Mouse (Mus musculus): ENCODE measurements around the gene Lmna. TPM values are rescaled to one million over a fixed set of nuclear protein-coding genes. Genes with fewer than 3 reads are reported as not detected.

Gene Lmna
- 10 to 100 TPM; 50.0 to 54.2 TPM for total RNA-seq (2021)
- long read RNA-seq, experiment 1, transcript Lmna-203 (10 exons, 2,021 nt), result major isoform, 63 of 129 reads
- long read RNA-seq, experiment 1, transcript Lmna-201 (12 exons, 3,156 nt), result minor isoform, 19 of 129 reads
- long read RNA-seq, experiment 1, partial matches to known transcripts, result 43 of 129 reads
- long read RNA-seq, experiment 1, other reads (novel, unspliced or antisense), result 2 of 129 reads
- long read RNA-seq, experiment 2, transcript Lmna-203 (10 exons, 2,021 nt), result major isoform, 48 of 105 reads
- long read RNA-seq, experiment 2, transcript Lmna-201 (12 exons, 3,156 nt), result minor isoform, 18 of 105 reads
- long read RNA-seq, experiment 2, partial matches to known transcripts, result 32 of 105 reads
- long read RNA-seq, experiment 2, other reads (novel, unspliced or antisense), result 5 of 105 reads

DNA sequence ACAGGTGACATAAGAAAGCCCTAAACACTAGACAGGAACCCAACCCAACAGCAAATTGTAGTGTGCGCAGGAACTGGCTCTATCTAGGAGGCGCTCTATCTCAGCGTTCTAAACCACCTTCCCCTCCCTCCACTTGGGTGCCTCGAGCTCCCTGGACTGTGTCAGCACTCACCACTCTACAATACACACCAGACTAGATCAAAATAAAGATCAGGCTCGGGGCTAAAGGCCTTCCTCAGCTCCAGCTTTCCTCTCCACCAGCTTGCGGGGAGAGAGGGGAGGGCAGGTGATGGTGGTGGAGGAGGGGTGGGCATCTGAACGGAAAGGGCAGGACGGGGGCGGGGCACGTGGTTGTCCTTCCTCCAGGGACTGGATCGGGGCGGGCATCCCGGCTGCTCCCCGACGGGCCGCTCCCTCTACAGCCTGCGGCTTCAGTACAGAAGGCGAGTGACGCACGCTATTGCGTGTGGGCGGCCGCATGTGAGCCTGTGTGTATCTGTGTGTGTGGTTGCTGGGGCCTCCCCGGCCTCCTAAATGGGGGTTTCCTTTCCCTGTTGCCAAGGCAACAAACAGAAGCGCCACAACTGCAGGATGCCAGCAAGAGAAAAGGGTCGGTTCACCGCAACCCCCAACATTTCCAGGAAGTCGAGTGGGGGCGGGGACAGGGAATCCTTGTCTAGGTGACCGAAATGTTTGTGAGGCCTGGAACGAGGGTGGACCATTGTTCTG is at the start of gene Lmna:
TSS of gene Lmna (minus strand) at position 265 of the 729 bp plus-strand sequence.
- intact Hi-C loops (cut with DNase I), result no loop called here
- DNase-seq (ENCODE audit: low spot score in 2 of 2), result peak; percentile 90 to 97

DNA sequence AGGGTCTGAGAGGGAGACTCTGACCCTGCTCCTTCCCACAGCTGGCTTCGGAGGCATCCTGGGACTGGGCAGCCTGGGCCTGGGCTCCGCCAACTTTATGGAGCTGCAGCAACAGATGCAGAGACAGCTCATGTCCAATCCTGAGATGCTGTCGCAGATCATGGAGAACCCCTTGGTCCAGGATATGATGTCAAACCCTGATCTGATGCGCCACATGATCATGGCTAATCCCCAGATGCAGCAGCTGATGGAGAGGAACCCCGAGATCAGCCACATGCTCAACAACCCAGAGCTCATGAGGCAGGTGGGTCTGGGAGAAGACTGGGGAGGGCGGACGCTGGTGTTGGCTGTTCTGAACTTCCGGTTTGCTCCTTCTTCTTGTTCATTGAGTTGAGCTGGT is 46.9 kb upstream of the Lmna start:
- intact Hi-C loops (cut with DNase I), result no loop called here
- no peak for DNase-seq (ENCODE audit: low spot score in 2 of 2)

DNA sequence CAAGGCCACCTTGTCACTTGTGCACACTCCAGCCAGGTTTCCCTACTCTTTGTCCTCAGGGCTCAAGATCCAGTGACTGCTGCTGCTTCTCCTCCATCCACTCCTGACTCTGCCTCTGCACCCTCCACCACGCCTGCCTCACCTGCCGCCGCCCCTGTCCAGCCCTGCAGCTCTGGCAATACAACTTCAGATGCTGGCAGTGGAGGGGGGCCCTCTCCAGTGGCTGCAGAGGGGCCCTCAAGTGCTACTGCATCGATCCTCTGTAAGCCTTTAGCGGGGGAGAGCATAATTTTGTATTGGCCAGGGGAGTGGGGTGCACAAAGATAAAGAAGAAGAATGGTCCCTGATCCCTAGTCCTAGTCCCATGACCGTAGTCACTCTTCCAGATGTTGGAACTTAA is 46.0 kb upstream of the Lmna start:
- DNase-seq (ENCODE audit: low spot score in 2 of 2), result no peak
- intact Hi-C loops (cut with DNase I), result no loop called here

DNA sequence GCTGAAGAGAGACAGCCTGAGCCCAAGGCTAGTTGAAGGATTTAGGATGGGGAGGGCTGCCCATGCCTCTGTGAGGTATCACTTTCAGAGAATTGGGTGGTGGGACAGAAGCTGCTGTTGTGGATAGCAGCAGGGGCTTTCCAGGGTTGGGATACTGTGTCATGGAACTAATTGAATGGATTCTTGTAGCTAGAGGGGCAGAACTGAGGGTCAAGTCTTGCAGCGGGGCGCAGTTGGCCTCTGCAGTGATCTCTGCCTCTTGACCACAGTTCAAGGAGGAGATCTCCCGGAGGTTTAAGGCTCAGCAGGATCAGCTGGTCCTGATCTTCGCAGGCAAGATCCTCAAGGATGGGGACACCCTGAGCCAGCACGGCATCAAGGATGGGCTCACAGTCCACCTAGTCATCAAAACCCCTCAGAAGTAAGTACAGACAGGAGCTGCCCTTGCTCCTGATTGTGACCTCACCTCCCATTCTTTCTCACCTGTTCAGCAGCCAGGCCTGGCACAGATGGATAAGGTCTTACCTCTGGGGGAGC is 45.4 kb upstream of the Lmna start:
- DNase-seq (ENCODE audit: low spot score in 2 of 2), result no peak
- intact Hi-C loops (cut with DNase I), result no loop called here

DNA sequence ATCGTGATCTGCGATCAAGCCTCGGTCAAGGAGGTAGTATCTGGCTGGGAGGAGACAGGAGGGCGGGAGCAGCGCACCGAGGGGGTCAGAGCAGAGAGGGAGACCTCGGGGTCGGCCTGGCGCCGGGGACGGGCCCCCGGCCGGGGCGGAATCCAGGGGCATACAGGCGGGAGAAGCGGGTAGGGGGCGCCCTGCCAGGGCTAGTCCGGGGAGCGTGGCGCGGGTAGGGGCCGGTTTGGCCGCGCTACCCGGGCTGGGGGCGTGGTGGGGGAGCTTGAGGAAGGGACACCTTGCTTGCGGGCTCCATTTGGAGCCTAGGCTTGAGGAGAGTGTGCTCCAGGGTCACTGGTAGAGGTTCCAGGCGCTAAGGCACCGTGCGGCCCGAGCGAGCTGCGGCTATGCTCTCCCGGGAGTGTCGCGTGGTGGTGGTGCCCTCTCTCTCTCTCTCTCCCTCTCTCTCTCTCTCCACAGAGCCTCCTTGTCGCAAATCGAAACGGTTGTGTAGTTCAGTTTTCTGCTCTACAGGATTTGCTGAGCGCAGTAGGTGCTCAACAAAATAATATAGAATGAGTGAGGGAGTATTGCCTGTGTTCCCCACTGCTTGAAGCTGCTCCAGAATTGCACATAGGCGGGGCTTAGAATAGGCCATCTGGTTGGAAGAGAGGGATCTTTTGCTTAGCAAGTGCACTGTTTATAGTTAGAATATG is 44.3 kb upstream of the Lmna start:
- intact Hi-C loops (cut with DNase I), result no loop called here
- peak; percentile 46 to 63 for DNase-seq (ENCODE audit: low spot score in 2 of 2)

DNA sequence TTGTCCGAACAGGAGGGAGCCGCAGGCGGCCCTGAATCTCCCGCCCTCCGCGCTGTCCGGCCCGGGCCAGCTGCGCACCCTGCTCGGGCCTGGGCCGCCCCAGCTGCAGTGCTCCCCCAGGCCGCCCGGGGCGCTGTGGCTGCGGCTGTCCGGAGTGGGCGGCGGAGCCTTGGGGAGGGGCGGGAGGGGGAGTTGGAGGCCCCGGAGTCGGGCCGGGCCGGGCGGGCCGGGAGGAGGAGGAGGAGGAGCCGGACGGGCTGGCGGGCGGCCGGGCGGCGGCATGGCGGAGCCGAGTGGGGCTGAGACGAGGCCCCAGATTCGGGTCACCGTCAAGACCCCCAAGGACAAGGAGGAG is 43.7 kb upstream of the Lmna start, which contains the start of gene Ubqln4:
TSS of gene Ubqln4 (plus strand) at position 234 of the 355 bp plus-strand sequence.
- DNase-seq (ENCODE audit: low spot score in 2 of 2), result peak; percentile 86 to 88
- intact Hi-C loops (cut with DNase I), result no loop called here

DNA sequence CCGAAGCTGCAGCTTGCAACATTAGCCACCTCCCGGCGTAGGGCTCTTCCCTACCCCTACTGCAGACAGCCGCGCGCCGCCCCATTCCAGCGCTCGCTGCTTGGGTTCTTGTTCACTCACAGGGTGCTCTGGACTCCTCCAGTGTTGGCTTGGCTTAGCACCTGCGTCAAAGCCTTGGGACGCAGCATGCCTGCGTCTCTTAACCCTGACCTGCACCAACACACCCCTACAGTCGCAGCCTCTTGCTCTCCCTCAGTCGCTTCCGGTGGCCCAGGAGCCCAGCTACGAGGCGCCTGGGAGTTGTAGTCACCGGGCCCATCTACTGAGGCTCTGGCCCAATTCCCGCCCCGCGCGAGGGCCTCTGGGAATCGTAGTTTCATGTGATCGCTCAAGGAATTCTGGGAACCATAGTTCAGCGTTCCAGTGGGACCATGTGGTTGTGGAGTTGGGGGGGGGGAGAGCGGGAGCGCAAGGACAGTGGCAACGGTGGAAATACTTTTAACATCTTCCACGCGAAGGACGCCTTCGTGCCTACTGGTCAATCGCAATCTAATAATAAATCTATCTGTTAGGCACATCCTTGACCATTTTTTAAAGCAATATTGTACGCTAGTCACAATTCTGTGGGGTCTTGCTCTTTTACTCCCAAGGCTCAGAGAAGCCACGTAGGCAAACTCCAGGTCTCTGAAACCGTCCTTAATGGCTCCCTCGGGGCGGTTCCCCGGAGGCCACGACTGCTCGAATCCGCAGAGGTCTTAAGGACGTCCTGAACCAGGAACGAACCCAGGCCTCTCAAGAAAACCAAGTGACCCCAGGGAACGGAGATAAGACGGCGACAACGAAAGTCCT is 43.1 kb upstream of the Lmna start, which contains the start of gene Lamtor2:
TSS of gene Lamtor2 (minus strand) at position 399 of the 849 bp plus-strand sequence.
- peak; percentile 98 to 99 for DNase-seq (ENCODE audit: low spot score in 2 of 2)
- intact Hi-C loops (cut with DNase I), result no loop called here

DNA sequence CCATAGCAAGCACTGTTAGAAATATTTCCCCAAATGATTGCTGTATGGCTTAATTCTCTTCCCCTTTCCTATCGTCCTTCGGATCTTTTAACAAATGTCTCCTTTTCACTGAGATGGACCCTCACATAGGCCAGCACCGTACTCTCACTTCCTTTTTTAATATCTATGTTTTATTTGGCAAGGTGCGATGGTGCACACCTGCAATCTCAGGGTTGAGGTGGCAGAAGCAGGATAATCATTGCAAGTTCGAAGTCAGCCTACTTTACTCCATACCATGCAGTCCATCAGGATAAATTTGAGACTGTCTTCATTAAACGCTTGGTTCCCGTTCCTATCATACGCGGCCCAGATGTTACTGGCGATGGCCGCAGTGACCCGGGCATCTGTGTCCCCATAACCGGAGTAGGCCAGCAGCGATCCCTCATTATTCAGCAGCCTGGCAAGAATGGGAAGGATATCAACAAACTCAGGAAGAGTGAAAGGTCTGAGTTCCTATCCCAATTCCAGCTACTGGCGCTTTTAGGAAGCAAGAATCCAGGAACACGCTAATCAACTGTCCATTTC is 42.4 kb upstream of the Lmna start:
- DNase-seq (ENCODE audit: low spot score in 2 of 2), result no peak
- intact Hi-C loops (cut with DNase I), result no loop called here

DNA sequence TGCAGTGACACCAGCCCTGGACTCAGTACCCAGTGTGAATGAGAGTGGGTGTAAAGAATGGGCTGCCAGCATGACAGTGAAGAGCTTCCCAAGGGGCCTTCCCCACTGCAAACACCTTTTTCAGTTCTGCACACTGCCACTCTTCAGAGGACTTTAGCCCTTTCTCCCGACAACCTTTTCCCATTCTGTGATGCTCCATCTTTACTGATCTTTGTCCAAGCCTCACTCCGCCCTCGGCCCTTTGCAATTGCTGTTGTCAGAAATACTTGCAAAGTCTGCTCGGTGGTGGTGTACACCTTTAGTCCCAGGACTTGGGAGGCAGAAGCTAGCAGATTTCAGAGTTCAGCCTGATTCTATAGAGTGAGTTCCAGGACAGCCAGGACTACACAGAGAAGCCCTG is 41.8 kb upstream of the Lmna start:
- DNase-seq (ENCODE audit: low spot score in 2 of 2), result no peak
- intact Hi-C loops (cut with DNase I), result no loop called here

DNA sequence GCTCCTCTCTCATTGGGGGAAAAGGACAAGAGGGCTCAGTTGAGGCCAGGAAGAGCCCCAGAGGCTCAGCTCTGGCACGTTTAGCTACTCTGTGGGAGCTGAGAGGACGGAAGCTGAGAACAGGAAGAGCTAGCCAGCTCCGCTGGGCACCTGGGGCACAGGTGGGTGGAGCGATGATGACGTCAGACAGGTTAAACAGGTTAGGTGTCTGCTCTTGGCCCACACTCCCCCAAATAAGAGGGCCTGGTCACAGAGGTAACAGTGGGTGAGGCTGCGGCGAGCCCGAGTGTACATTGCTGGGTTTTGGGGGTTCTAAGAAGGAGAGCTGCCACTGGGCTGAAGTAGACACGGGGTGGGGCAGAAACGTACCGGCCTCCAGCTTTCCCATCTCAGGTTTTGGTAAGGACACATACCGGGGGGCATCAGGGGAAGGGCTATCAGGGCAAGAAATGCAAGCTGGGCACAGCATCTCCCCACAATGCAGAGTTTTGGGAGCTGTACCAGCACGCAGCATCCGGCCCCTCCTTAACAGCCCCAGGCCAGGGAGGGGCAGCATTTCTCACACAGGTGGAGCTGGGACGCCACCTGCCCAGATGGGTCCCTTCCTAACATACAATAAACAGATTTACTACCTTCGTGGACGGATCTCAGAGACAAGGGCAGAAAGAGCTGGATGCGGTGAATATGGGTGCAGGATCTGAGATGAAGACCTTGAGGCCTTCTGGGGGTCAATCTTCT is 38.6 kb upstream of the Lmna start, which contains the start of gene Rab25:
TSS of gene Rab25 (minus strand) at position 121 of the 738 bp plus-strand sequence.
- no peak for DNase-seq (ENCODE audit: low spot score in 2 of 2)
- intact Hi-C loops (cut with DNase I), result no loop called here

DNA sequence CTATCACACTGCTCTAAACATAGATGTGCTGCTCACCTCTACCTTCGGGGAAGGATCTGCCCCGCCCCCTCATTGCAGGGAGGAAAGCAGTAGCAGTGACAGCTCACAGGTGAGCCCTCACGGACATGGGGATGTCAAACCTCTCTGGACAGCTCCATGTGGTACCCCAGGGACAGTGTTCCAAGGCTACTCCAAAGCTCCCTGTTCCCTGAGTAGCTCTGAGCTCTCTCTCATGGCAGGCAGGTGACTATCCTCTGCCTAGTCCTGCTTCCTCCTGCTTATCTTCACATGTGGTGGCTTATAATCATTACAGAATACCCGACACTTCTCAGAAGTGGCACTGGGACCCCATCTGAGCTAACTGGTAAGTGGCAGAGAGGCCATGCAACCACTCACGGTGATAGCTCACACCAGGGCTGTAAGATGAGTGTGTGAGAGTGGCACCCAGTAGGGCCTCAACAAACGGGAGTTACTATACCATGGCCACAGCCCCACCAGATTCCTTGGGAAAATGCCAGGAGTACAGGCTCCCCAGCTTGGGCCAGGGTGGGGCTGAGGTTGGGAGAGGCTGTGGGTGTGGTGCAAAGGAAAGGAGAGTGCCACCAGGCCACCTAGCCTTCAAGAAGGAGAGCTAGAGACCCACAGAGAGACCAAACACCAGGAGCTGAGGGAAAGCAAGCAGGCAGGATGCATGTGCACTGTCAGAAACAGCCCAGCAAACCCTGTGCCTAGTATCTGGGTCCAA is 37.1 kb upstream of the Lmna start:
- intact Hi-C loops (cut with DNase I), result no loop called here
- no peak for DNase-seq (ENCODE audit: low spot score in 2 of 2)

DNA sequence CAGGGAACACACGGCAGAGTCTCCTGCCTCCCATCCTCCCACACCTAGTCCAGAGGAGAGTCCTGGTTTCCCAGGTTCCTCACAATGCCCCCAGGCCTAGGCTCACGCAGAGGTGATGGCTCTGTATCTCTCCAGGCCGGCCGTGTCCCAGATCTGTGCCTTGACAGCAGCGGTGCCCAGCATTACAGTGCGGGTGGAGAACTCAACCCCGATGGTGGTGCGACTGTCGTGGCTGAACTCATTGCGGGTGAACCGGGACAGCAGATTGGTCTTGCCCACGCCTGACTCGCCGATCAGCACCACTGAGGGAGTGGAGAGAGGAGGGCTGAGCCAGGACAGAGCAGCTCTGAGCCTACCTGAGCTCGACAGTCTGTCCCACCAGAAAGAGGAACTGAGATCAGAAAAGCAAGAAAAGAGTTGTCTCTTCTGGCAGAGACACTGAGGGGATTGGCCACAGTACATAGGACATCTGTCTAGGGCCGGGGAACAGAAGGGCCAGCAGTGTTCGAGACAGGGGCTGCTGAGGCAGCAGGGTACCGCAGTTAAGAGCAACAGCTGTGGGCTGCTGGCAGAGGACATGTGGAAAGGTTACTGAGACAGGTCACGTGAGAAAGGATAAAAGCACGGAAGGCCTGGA is 35.3 kb upstream of the Lmna start:
- DNase-seq (ENCODE audit: low spot score in 2 of 2), result no peak
- intact Hi-C loops (cut with DNase I), result no loop called here

DNA sequence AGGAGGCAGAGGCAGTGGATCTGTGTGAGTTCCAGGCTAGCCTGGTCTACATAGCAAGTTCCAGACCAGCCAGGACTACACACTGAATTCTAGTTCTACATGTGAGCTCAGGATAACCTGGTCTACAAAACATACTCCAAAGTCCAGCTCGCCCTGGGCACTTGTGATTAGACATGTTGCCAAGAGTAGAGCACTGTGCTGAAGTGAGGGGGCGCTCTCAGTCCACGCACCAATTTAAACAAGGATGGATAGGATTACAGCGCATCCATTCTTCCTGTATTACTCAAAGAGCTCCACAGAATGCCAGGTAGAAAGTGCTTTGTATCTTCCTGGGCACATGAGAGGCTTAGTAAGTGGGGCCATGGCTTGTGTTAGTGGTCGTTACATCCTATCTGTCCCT is 34.8 kb upstream of the Lmna start:
- intact Hi-C loops (cut with DNase I), result no loop called here
- DNase-seq (ENCODE audit: low spot score in 2 of 2), result no peak

DNA sequence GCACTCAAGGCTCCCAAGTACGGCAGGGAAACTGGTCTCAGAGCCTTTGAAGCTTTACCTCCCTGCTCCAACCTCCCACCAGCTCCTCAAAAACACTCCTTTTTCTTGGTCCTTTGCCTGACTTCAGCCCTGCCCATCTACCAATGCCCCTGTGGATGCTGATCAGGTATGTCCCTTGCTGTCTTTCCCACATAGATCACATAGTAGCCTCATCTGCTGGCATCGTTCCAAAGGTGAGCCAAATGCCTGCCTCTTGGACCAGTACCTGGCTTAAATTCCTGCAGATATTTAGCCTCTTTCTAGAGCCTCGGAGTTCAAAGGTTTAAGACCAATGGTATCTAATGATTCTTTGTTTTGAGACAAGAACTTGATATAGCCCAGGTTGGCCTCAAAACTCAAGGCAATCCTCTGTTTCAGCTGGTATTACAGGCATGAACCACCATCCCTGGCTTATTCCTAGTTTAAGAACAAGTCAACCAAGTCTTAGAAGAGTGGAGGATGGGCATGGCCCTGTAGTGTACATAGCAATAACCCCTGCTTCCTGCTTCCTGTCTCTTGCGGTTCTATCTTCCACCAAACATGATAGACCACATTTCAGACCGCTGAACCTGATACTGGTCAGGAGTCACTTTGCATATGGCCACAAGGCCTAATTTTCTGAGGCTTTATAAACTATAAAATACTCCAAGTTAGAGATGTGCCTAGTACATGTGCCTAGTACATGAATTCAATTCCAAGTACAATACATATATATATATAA is 34.1 kb upstream of the Lmna start:
- no peak for DNase-seq (ENCODE audit: low spot score in 2 of 2)

DNA sequence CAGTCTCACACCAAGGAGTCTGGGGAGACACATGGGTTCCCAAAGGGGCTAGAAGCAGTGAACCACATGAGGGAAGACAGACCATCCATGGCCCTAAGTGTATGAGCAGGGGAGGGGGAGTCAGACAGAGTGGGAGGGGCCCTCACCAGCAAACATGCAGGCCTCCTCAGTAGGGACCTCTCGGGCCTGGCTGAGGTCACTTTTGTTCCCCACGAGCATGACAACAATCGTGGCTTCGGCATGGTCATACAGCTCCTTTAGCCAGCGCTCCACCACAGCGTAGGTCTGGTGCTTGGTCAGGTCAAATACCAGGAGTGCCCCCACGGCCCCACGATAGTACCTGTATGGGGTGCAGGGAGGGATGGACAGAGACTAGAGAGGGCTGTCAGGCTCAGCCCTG is 33.4 kb upstream of the Lmna start:
- intact Hi-C loops (cut with DNase I), result no loop called here
- DNase-seq (ENCODE audit: low spot score in 2 of 2), result no peak

More for the DNA sequence above, 34.1 kb upstream of the Lmna start:
- intact Hi-C loops (cut with DNase I), result no loop called here

DNA sequence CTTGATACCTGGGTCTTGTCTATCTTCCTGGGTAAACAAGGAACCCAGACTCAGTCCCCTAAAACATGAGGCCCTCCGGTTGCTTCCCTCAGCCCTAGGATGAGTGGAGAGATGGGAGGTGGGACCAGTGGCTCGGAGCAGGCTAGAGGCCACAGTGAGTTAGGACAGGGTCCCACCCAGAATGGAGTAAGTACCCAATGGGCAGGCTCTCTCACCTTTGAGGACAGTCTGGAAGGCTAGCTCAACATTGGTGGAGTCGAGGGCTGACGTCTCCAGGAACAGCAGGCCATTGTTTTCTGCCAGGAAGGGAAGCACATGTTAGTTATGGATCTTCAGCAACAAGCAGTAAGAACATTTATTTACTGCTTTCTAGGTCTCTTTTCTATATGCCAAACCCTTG is 32.7 kb upstream of the Lmna start:
- intact Hi-C loops (cut with DNase I), result no loop called here
- DNase-seq (ENCODE audit: low spot score in 2 of 2), result no peak

Data from left cerebral cortex, postnatal 14 days (tissue).